Mouse (Mus musculus) kidney, adult 8-10 months (tissue): Measurements from ENCODE around the gene Brwd1.
"Not testable (repeated sequence)": the region's sequence is repeated elsewhere in the genome, so short reads cannot be mapped to it uniquely, and the experiment has no call there.

Source experiments
- DNase-seq, 2 experiments: peaks; one replicate each; pipeline ENCODE4 v3.0.0; 2022

The Brwd1 gene

GRCm38 (mm10) chr16:95970841-95971240 lies 111.5 kb downstream of the Brwd1 start:
- no peak for DNase-seq

DNA sequence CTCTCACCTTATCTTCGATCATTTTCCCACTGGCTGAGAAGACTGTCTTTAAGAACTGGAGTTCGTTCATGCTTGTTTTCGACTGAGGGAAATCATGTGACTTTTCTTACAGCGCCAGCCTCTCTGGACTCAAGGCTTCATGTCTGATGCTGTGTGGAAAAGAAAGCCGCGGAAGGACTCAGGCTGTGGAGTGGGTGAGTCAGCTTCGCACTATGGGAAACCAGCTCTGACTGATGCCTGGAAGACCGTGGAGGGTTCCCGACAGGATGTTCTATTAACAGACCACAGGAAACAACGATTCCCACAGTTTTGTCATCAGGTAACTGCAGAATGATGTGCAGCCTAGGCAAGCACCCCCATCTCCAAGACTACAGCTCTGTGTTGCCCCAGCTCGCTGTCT lies 114.9 kb downstream of the Brwd1 start:
- no peak for DNase-seq

DNA sequence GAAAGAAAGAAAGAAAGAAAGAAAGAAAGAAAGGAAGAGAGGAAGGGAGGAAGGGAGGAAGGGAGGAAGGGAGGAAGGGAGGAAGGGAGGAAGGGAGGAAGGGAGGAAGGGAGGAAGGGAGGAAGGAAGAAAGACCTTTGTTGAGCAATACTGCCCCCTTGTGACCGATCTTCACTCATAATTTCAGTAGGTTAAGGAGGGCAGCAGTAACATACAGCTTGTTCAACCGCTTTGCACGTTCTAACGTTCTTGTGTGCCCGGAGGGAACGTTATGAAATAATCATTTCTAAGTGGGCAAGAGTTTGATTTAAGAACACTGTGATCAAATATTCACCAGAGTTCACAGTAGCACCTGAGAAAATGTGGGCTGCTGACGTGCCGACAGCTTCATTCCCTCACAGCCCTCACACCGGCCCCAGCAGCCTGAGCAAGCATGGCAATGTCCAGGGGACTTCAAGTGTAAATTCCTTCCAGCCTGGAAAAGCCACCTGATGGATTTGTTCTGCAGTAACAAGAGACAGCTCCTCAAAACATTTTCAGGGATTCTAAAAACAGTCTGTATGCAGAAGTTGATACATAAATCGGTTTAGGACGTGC lies 117.8 kb downstream of the Brwd1 start:
- DNase-seq: peak in 1 of 2 experiments; percentile 21

- DNase-seq: not testable (repeated sequence)
These were observed 120.8 kb downstream of the Brwd1 start for GRCm38 (mm10) chr16:95961484-95961883.

GRCm38 (mm10) chr16:95960689-95961088 lies 121.6 kb downstream of the Brwd1 start:
- not testable (repeated sequence) for DNase-seq

DNA sequence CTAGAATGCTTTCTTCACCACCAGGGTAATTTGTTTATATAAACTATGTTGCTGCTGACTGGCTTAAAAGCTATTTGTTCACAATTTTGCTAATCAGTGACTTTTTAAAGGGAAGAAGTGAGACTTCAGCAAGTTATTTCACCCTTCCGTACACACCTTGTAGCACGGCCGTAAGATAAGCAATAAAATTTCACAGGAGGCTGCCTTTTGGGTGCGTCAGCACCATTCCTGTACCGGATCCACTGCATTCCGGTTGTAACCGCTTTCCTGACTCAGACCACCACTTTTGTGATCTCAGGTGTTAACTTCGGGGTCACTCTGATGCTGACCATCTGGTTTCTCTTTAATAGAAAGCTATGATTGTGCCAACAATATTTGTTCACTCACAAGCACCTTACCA lies 124.2 kb downstream of the Brwd1 start:
- peak in 1 of 2 experiments; percentile 6 for DNase-seq

DNA sequence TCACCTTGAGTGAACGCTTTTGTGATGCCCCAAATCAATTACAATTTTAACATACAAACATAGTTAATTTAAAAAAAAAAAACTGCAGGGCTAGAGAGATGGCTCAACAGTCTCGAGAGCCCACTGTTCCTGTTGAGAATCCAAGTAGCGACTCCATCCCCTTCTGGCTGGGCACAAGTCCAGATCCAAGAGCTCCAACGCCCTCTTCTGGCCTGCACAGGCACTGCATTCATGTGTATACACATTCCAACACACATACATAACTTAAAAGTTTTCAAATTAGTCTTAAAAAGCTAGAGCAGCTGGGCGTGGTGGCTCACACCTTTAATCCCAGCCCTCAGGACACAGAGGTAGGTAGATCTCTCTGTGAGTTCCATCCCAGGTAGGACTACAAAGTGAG lies 125.7 kb downstream of the Brwd1 start:
- DNase-seq: no peak

DNA sequence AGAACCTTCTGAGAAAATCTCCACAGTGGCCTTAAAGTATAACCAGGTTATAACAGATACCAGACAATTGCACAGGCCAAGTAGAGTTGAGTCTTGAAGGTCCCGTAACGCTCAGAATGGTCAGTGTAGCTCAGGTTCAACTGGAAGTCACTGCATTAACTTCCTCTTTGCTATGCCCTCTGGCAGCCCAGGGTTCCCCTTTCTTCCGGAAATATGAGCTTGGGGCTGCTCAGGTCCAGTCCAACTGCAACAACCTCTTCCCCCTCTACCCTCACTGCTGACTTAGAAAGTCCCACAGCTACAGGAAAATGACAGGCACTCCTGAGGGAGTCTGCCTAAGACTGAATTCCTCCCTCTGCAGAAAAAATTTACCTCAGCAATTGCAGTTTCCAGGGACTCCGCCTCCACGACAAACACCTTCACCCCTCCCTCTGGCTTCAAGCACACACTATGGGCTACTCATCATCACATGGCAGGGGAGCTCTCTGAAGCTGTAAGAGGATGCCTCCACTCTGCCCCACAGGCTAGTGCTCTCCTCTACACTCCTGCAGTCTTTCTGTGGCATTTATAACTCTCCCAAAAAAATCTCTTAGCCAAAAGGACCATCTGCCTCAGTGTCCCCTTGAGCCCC lies 126.5 kb downstream of the Brwd1 start:
- no peak for DNase-seq

GRCm38 (mm10) chr16:95954341-95954740 lies 128.0 kb downstream of the Brwd1 start:
- no peak for DNase-seq

DNA sequence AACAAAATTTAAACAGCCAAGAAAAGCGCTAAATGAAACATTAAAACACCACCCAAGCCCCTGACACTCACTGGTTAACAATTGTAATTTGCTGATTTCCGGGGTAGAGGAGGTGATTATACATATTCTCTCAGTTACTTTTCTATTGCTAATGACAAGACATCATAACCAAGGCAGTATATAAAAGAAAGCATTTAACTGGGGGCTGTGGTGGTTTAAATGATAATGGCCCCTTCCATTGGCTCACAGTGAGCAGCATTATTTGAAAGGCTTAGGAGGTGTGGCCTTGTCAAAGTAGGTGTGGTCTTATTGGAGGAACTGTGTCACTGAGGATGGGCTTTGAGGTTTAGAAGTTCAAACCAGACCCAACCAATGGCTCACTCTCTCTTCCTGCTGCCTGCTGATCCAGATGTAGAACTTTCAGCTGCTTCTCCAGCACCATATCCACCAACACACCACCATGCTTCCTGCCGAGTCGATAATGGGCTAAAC lies 129.1 kb downstream of the Brwd1 start:
- DNase-seq: no peak

DNA sequence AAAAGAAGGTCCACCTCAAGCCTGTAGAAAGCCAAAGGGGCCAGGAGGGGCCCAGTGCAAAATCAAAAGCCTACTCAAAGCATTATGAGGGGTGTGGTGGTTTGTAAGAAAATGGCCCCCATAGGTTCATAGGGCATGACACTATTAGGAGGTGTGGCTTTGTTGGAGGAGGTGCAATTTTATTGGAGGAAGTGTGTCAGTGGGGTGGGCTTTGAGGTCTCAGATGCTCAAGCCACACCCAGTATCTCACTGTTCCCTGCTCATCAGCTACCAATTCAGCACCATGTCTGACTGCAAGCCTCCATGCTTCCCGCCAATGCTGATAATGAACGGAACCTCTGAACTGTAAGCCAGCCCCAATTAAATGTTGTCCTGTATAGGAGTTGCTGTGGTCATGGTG lies 130.9 kb downstream of the Brwd1 start:
- DNase-seq: no peak

DNA sequence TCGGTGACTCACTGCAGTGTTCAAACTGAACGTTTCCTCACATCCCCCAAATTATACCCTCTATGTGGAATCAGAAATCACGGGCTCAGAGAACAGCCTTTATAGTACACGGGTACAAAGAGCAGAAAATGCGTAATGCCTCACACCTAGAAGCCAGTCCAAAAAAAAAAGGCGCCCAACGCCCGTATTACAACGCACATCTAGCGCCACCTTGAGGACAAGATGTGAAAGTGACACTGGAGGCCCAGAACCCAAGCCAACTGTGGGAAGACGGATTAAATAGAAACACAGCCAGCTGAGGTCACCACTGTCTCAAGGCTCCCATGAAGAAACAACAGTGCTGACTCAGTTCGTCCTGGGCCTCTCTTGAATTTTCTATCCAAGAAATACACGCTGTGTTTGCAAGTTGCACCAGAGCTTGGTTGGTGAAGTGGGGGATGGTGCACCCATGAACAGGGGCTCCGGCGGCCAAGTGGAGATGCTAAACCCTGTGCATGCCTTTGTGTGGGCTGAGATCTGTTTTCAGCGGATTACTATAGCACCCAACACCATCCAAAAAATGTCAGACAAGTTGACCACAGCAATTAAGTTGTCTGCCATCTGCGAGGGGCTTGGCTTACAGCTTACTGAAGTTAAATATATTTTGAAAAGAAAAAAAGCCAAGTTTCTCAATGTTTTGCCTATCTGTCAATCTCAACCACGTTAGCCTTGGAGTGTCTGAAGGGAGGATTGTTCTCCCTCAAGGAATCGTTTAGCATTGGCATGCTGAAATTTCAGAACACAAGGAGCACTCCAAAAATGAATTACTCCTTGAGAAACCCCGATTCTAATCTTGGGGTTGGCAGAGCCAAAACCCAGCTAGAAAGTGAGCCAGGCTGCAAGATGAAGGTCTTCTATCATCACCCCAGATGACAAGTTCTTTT lies 136.7 kb downstream of the Brwd1 start:
- DNase-seq: peak; percentile 62 to 76

- no peak for DNase-seq
These were observed 139.1 kb downstream of the Brwd1 start for GRCm38 (mm10) chr16:95943186-95943585.
